Mouse (Mus musculus) kidney, embryonic 15.5 days (tissue): ENCODE data around the gene Cited4. TPM values are rescaled to one million over a fixed set of nuclear protein-coding genes. Genes with fewer than 3 reads are reported as not detected.

Source experiments
- ATAC-seq: fragments of 200-750 bp; cut with Nextera tagmentation; replicated peaks from 2 replicates; pipeline ENCODE4 v1.8.0; 2017; ENCODE audit warnings: moderate TSS enrichment; ENCODE audit not compliant: low FRiP score
- H3K27ac ChIP-seq: fragments of 300-500 bp; sonication (generic); 2 replicates; pipeline ENCODE4 v1.5.1; 2015; ENCODE audit warnings: mild to moderate bottlenecking, inconsistent platforms
- H3K27me3 ChIP-seq: fragments of 300-500 bp; sonication (generic); 2 replicates; pipeline ENCODE4 v1.6.1; 2015; ENCODE audit warnings: inconsistent platforms
- H3K36me3 ChIP-seq: fragments of 300-500 bp; sonication (generic); 2 replicates; pipeline ENCODE4 v1.6.1; 2015; ENCODE audit warnings: inconsistent platforms
- H3K4me1 ChIP-seq: fragments of 300-500 bp; sonication (generic); 2 replicates; pipeline ENCODE4 v1.6.1; 2015; ENCODE audit warnings: inconsistent platforms
- H3K4me2 ChIP-seq: fragments of 300-500 bp; sonication (generic); 2 replicates; pipeline ENCODE4 v1.6.1; 2015; ENCODE audit warnings: moderate library complexity, mild to moderate bottlenecking, inconsistent platforms
- H3K4me3 ChIP-seq: fragments of 300-500 bp; sonication (generic); replicated peaks from 2 replicates; pipeline ENCODE4 v1.5.1; 2015; ENCODE audit warnings: mild to moderate bottlenecking, inconsistent platforms
- H3K9ac ChIP-seq: fragments of 300-500 bp; sonication (generic); 2 replicates; pipeline ENCODE4 v1.6.1; 2015; ENCODE audit warnings: mild to moderate bottlenecking, inconsistent platforms
- H3K9me3 ChIP-seq: fragments of 300-500 bp; sonication (generic); replicated peaks from 2 replicates; pipeline ENCODE4 v1.6.1; 2016; ENCODE audit warnings: inconsistent platforms
- WGBS: fragments of 180-500 bp; shearing (Covaris S2); methylation state at CpG from one replicate; pipeline ENCODE4 v1.1.7; 2015; ENCODE audit warnings: mixed read lengths; 5-methylcytosine and 5-hydroxymethylcytosine counted together
- polyA plus RNA-seq: library from polyadenylated mRNA; unstranded; fragments of >200 nt; fragmentation: Nextera tagmentation; extraction: Ambion mirVana; gene quantifications from 2 replicates; pipeline ENCODE4 v1.2.1, GENCODE M21; 2015

Gene Cited4
- polyA plus RNA-seq, 1 experiment from 2014 or later, result 12.9 TPM

GRCm38 (mm10) chr4:120665144-120665700 lies 1.1 kb upstream of the Cited4 start:
- Histone ChIP-seq H3K4me2 (no peak overlapping the region), H3K4me1 (peaks cover 23% of the 10 kb centered on the region), H3K9ac (no peak overlapping the region), H3K9me3 (no peaks in the 10 kb centered on the region), H3K27ac (no peak overlapping the region), H3K4me3 (no peak overlapping the region), H3K36me3 (no peaks in the 10 kb centered on the region), H3K27me3 (peaks cover 24% of the 10 kb centered on the region)
- 26% methylated on average over 4 of the region's 4 CpGs for WGBS
- no peak for ATAC-seq

DNA sequence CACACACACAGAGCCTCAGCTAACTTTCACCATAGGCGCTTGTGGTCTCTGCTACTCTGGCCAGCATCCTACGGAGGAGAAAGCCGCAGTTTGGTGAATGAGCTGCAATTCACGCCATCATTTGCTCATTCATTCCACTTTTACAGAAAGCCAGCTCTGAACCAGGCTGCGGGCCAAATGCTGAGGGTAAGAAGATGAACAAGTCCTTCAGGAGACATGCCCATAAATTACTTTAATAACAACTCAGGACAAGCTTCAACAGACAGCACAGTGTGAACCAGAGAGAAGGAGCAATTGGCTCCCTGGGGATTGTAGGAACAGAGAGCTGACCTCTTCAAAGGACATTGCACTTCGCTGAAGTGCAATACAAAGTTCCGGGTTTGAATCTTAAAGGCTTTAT lies 590 bp upstream of the Cited4 start:
- Histone ChIP-seq H3K9ac (no peak overlapping the region), H3K9me3 (no peaks in the 10 kb centered on the region), H3K4me1 (peaks cover 23% of the 10 kb centered on the region), H3K4me2 (peak overlapping the region; percentile 94; the same call in 1 of the 2 replicates), H3K4me3 (no peak overlapping the region), H3K36me3 (no peaks in the 10 kb centered on the region), H3K27me3 (peaks cover 24% of the 10 kb centered on the region), H3K27ac (0 out of 2 replicates have a peak overlapping the region, but pooled peaks have one; percentile 72)
- 24% methylated on average over 7 of the region's 7 CpGs for WGBS
- ATAC-seq, result no peak

DNA sequence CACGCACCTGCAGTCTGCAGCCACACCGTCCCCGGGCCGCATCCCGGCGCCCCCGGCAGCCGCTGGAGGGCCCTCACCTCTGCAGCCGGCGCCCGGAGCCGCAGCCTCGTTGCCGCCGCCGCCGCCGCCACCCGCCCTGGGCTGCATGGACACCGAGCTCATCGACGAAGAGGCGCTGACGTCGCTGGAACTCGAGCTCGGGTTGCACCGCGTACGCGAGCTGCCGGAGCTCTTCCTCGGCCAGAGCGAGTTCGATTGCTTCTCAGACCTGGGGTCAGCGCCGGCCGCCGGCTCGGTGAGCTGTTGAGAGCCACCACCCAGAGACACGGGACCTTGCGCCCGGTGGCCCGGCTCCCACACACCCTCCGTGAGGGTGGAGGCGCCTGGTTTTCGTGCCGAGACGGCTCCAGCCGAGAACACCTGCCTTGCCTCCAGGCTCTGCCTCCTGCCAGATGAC lies 701 bp downstream of the Cited4 start:
- WGBS, result under 1% methylated on average over 50 of the region's 50 CpGs
- peaks cover 24% of the 10 kb centered on the region for H3K27me3 ChIP-seq
- H3K9me3 ChIP-seq, result no peaks in the 10 kb centered on the region
- H3K36me3 ChIP-seq, result no peaks in the 10 kb centered on the region
- H3K9ac ChIP-seq, result peak overlapping the region; percentile 47
- peak; percentile 69 for ATAC-seq
- peaks cover 23% of the 10 kb centered on the region for H3K4me1 ChIP-seq
- peak overlapping the region; percentile 72; the same call in 1 of the 2 replicates for H3K27ac ChIP-seq
- peak overlapping the region; percentile 54 for H3K4me3 ChIP-seq
- H3K4me2 ChIP-seq, result peak overlapping the region; percentile 94

- Histone ChIP-seq H3K27ac (no peak overlapping the region), H3K4me1 (peaks cover 23% of the 10 kb centered on the region), H3K27me3 (peaks cover 24% of the 10 kb centered on the region), H3K36me3 (no peaks in the 10 kb centered on the region), H3K4me3 (peak overlapping the region; percentile 54), H3K9ac (peak overlapping the region; percentile 47; the same call in 1 of the 2 replicates), H3K9me3 (no peaks in the 10 kb centered on the region), H3K4me2 (peak overlapping the region; percentile 94)
- 11% methylated on average over 10 of the region's 10 CpGs for WGBS
- ATAC-seq, result no peak
Measured at GRCm38 (mm10) chr4:120667555-120667954, 1.2 kb downstream of the Cited4 start.

GRCm38 (mm10) chr4:120668551-120668950 lies 2.2 kb downstream of the Cited4 start:
- no peak overlapping the region for H3K27ac ChIP-seq
- H3K27me3 ChIP-seq, result peaks cover 24% of the 10 kb centered on the region
- H3K9me3 ChIP-seq, result no peaks in the 10 kb centered on the region
- H3K4me2 ChIP-seq, result peak overlapping the region; percentile 94; the same call in 1 of the 2 replicates
- no peak overlapping the region for H3K9ac ChIP-seq
- peaks cover 23% of the 10 kb centered on the region for H3K4me1 ChIP-seq
- no peaks in the 10 kb centered on the region for H3K36me3 ChIP-seq
- H3K4me3 ChIP-seq, result no peak overlapping the region
- no peak for ATAC-seq
- WGBS, result 94% methylated on average over 4 of the region's 4 CpGs

GRCm38 (mm10) chr4:120669585-120669984 lies 3.2 kb downstream of the Cited4 start:
- no peak overlapping the region for H3K4me3 ChIP-seq
- H3K9me3 ChIP-seq, result no peaks in the 10 kb centered on the region
- no peak overlapping the region for H3K4me2 ChIP-seq
- no peaks in the 10 kb centered on the region for H3K36me3 ChIP-seq
- peaks cover 23% of the 10 kb centered on the region for H3K4me1 ChIP-seq
- no peak for ATAC-seq
- peaks cover 24% of the 10 kb centered on the region for H3K27me3 ChIP-seq
- no peak overlapping the region for H3K27ac ChIP-seq
- H3K9ac ChIP-seq, result no peak overlapping the region
- 64% methylated on average over 5 of the region's 5 CpGs for WGBS

GRCm38 (mm10) chr4:120671046-120671445 lies 4.7 kb downstream of the Cited4 start:
- no peak overlapping the region for H3K27ac ChIP-seq

GRCm38 (mm10) chr4:120673606-120674005 lies 7.2 kb downstream of the Cited4 start:
- no peak for ATAC-seq
- no peak overlapping the region for H3K9ac ChIP-seq
- no peak overlapping the region for H3K27ac ChIP-seq
- no peak overlapping the region for H3K4me2 ChIP-seq
- 83% methylated on average over 3 of the region's 3 CpGs for WGBS
- no peaks in the 10 kb centered on the region for H3K36me3 ChIP-seq
- no peaks in the 10 kb centered on the region for H3K4me1 ChIP-seq
- H3K9me3 ChIP-seq, result no peaks in the 10 kb centered on the region
- H3K27me3 ChIP-seq, result peaks cover 5% of the 10 kb centered on the region
- H3K4me3 ChIP-seq, result no peak overlapping the region

More at GRCm38 (mm10) chr4:120671046-120671445, 4.7 kb downstream of the Cited4 start:
- WGBS, result 58% methylated on average over 12 of the region's 12 CpGs
- Histone ChIP-seq H3K9me3 (no peaks in the 10 kb centered on the region), H3K36me3 (no peaks in the 10 kb centered on the region), H3K9ac (no peak overlapping the region), H3K4me3 (no peak overlapping the region), H3K27me3 (peaks cover 20% of the 10 kb centered on the region), H3K4me2 (no peak overlapping the region), H3K4me1 (peaks cover 17% of the 10 kb centered on the region)
- ATAC-seq, result no peak

DNA sequence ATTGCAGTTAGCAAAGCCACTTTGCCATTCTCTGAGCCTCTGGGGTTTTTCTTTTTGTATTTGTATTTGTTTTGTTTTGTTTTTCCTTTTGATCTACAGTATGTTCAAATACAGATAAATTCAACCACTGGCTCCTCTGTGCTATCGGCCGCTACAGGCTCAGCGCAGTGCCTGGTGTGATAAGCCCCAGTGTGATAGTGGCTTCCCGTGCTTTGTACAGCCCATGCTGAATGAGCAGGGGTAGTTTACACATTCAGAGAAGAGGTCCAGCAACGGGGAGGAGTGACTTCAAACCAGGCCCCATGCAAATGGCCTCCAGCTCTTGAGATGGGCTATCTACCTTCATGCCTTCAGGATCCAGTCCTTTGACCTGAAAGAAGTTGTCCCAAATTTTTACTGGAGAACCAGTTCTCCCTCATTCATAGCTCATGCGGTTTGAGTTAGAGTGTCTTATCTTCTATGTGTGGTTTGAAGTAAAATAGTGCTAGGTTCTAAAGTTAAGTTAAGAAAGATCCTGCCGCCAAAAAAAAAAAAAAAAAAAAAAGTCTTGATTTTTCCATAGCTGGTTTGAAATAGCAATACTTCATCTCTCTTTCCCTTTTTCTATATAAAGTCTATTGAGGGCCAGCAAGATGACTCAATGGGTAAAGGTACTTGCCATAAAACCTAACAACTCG lies 8.5 kb downstream of the Cited4 start:
- no peaks in the 10 kb centered on the region for H3K36me3 ChIP-seq
- H3K4me2 ChIP-seq, result no peak overlapping the region
- WGBS, result 74% methylated on average over 8 of the region's 8 CpGs
- H3K27ac ChIP-seq, result no peak overlapping the region
- no peaks in the 10 kb centered on the region for H3K9me3 ChIP-seq
- no peaks in the 10 kb centered on the region for H3K27me3 ChIP-seq
- no peak overlapping the region for H3K9ac ChIP-seq
- peak; percentile 80; the same call in 1 of the 2 replicates for ATAC-seq
- no peak overlapping the region for H3K4me3 ChIP-seq
- no peaks in the 10 kb centered on the region for H3K4me1 ChIP-seq

DNA sequence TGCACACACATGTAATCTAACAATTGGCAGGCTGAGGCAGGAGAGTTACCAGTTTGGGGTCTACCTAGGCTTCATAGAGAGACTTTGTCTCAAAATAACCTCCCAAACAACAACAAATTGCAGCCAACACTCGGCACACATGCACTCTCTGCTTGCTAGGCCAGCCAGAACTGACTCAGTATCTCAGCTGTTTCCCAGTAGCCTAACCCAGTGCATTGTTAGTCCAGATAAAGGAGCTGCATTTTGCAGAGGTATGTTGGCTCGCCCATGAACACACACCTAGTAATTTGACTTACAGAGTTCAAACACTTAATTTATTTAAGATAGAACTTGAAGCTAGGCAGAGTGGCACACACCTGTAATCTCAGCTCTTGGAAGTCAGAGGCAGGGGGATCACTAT lies 9.3 kb downstream of the Cited4 start:
- Histone ChIP-seq H3K4me1 (no peaks in the 10 kb centered on the region), H3K4me2 (no peak overlapping the region), H3K36me3 (no peaks in the 10 kb centered on the region), H3K9ac (no peak overlapping the region), H3K4me3 (no peak overlapping the region), H3K9me3 (no peaks in the 10 kb centered on the region), H3K27me3 (no peaks in the 10 kb centered on the region), H3K27ac (no peak overlapping the region)
- ATAC-seq, result no peak
- WGBS, result 70% methylated on average over 2 of the region's 2 CpGs

GRCm38 (mm10) chr4:120680953-120681352 lies 14.6 kb downstream of the Cited4 start:
- Histone ChIP-seq H3K27me3 (no peaks in the 10 kb centered on the region), H3K4me2 (no peak overlapping the region), H3K4me1 (no peaks in the 10 kb centered on the region), H3K9me3 (no peaks in the 10 kb centered on the region), H3K4me3 (no peak overlapping the region), H3K36me3 (no peaks in the 10 kb centered on the region), H3K9ac (no peak overlapping the region), H3K27ac (no peak overlapping the region)
- ATAC-seq, result no peak
- 57% methylated on average over 7 of the region's 7 CpGs for WGBS

DNA sequence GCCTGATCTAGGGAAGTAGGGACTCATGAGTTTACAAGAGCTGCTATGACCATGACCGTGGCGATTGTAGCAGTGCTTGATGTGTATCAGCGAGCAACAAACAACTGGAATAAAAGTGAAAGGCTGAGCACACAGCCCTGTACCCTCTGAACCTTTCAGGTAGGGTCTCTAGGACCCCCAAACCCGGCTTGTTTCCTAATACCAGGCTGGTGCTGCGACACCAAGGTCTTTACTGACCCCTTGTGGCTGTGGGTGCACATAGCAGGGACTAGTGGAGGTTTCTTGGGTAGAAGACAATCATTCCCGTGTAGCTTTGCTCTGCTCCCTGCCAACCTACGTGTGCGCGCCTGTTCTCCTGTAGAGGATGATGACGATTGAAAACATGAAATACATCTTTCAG lies 15.8 kb downstream of the Cited4 start:
- H3K9ac ChIP-seq, result no peak overlapping the region
- H3K9me3 ChIP-seq, result no peaks in the 10 kb centered on the region
- no peak overlapping the region for H3K4me2 ChIP-seq
- H3K36me3 ChIP-seq, result no peaks in the 10 kb centered on the region
- no peak for ATAC-seq
- H3K4me1 ChIP-seq, result no peaks in the 10 kb centered on the region
- H3K4me3 ChIP-seq, result no peak overlapping the region
- no peak overlapping the region for H3K27ac ChIP-seq
- WGBS, result 36% methylated on average over 10 of the region's 10 CpGs
- no peaks in the 10 kb centered on the region for H3K27me3 ChIP-seq
